Mouse (Mus musculus) cerebellum, postnatal 36 days (tissue): ENCODE data around the gene Lrrn2.
A peak's percentile ranks its signal among the peaks of the same experiment; 100 is the strongest.

Source experiments
- DNase-seq, 2 experiments: peaks; one replicate each; pipeline ENCODE4 v3.0.0; 2021 to 2022; ENCODE audit warnings: mixed read lengths in 2 of 2

Lrrn2 gene

GRCm38 (mm10) chr1:132886626-132887025 lies 6.6 kb downstream of the Lrrn2 start:
- no peak for DNase-seq

- DNase-seq: no peak
Measured at GRCm38 (mm10) chr1:132888811-132889210, 8.7 kb downstream of the Lrrn2 start.

GRCm38 (mm10) chr1:132890161-132890794 lies 10.2 kb downstream of the Lrrn2 start:
- peak; percentile 49 to 61 for DNase-seq

GRCm38 (mm10) chr1:132892065-132892464 lies 12.0 kb downstream of the Lrrn2 start:
- no peak for DNase-seq

GRCm38 (mm10) chr1:132893311-132894077 lies 13.4 kb downstream of the Lrrn2 start:
- DNase-seq: peak in 1 of 2 experiments; percentile 32

GRCm38 (mm10) chr1:132899029-132899428 lies 19.0 kb downstream of the Lrrn2 start:
- DNase-seq: peak in 1 of 2 experiments; percentile 41

GRCm38 (mm10) chr1:132899626-132900025 lies 19.6 kb downstream of the Lrrn2 start:
- no peak for DNase-seq

- DNase-seq: peak; percentile 42 to 53
Measured at GRCm38 (mm10) chr1:132900945-132901344, 20.9 kb downstream of the Lrrn2 start.

GRCm38 (mm10) chr1:132903519-132903918 lies 23.4 kb downstream of the Lrrn2 start:
- DNase-seq: no peak

GRCm38 (mm10) chr1:132909090-132909489 lies 29.0 kb downstream of the Lrrn2 start:
- DNase-seq: peak in 1 of 2 experiments; percentile 45

- DNase-seq: no peak
Measured at GRCm38 (mm10) chr1:132909951-132910350, 29.9 kb downstream of the Lrrn2 start.

GRCm38 (mm10) chr1:132910414-132911041 lies 30.5 kb downstream of the Lrrn2 start:
- DNase-seq: no peak

GRCm38 (mm10) chr1:132915849-132916493 lies 35.9 kb downstream of the Lrrn2 start:
- peak; percentile 45 to 54 for DNase-seq

- DNase-seq: peak in 1 of 2 experiments; percentile 26
Measured at GRCm38 (mm10) chr1:132917554-132917953, 37.5 kb downstream of the Lrrn2 start.

- DNase-seq: no peak
Measured at GRCm38 (mm10) chr1:132918117-132918680, 38.1 kb downstream of the Lrrn2 start.

GRCm38 (mm10) chr1:132919258-132919657 lies 39.2 kb downstream of the Lrrn2 start:
- DNase-seq: no peak

- no peak for DNase-seq
Measured at GRCm38 (mm10) chr1:132921071-132921470, 41.0 kb downstream of the Lrrn2 start.

- DNase-seq: no peak
Measured at GRCm38 (mm10) chr1:132922257-132922656, 42.2 kb downstream of the Lrrn2 start.

- DNase-seq: no peak
Measured at GRCm38 (mm10) chr1:132925270-132925669, 45.2 kb downstream of the Lrrn2 start.

- DNase-seq: no peak
Measured at GRCm38 (mm10) chr1:132928032-132928906, 48.2 kb downstream of the Lrrn2 start.

GRCm38 (mm10) chr1:132928907-132929250 lies 48.8 kb downstream of the Lrrn2 start:
- no peak for DNase-seq

- no peak for DNase-seq
Measured at GRCm38 (mm10) chr1:132930291-132930690, 50.2 kb downstream of the Lrrn2 start.
